ENCODE assay signal across 8 mouse cellular contexts in genomic region chr11:79305697-79306340, GRCm38 (mm10). TPM values are rescaled to one million over a fixed set of nuclear protein-coding genes. Genes with fewer than 3 reads are reported as not detected.
DNase-seq lines count a peak whose midpoint lies in the region; ATAC-seq lines count a peak whose summit lies in the region.

No protein-coding gene starts in this region.

- H3K4me2 ChIP-seq in forebrain, embryonic 14.5 days (ENCODE audit: low read length), result no peak overlapping the region
- no peak overlapping the region for H3K4me2 ChIP-seq in forebrain, embryonic 16.5 days (ENCODE audit: low read length)
- no peak overlapping the region for H3K4me2 ChIP-seq in midbrain, embryonic 13.5 days (replicated peaks)
- H3K4me2 ChIP-seq in liver, embryonic 12.5 days, result no peak overlapping the region
- no peak overlapping the region for H3K4me2 ChIP-seq in stomach, embryonic 15.5 days

- H3K36me3 ChIP-seq in forebrain, embryonic 14.5 days (ENCODE audit: control insufficient read depth, insufficient read depth, low read length), result no peaks in the 10 kb centered on the region
- no peaks in the 10 kb centered on the region for H3K36me3 ChIP-seq in forebrain, embryonic 16.5 days (ENCODE audit: control insufficient read depth, insufficient read depth)
- H3K36me3 ChIP-seq in midbrain, embryonic 10.5 days, result no peaks in the 10 kb centered on the region
- H3K36me3 ChIP-seq in midbrain, embryonic 13.5 days, result no peaks in the 10 kb centered on the region
- no peaks in the 10 kb centered on the region for H3K36me3 ChIP-seq in liver, embryonic 12.5 days
- no peaks in the 10 kb centered on the region for H3K36me3 ChIP-seq in stomach, embryonic 15.5 days

- WGBS in forebrain, embryonic 14.5 days, result 91% methylated on average over 9 of the region's 9 CpGs
- 88% methylated on average over 9 of the region's 9 CpGs for WGBS in forebrain, embryonic 16.5 days
- WGBS in midbrain, embryonic 10.5 days, result 85% methylated on average over 9 of the region's 9 CpGs
- WGBS in midbrain, embryonic 13.5 days, result 88% methylated on average over 9 of the region's 9 CpGs
- 23% methylated on average over 9 of the region's 9 CpGs for WGBS in liver, embryonic 12.5 days (ENCODE audit: insufficient replicate concordance)
- 60% methylated on average over 9 of the region's 9 CpGs for WGBS in stomach, embryonic 15.5 days

- no peaks in the 10 kb centered on the region for H3K9me3 ChIP-seq in forebrain, embryonic 14.5 days (replicated peaks; ENCODE audit: control insufficient read depth, low read length)
- H3K9me3 ChIP-seq in forebrain, embryonic 16.5 days (ENCODE audit: control insufficient read depth, low read length), result no peaks in the 10 kb centered on the region
- H3K9me3 ChIP-seq in midbrain, embryonic 10.5 days (replicated peaks), result no peaks in the 10 kb centered on the region
- no peaks in the 10 kb centered on the region for H3K9me3 ChIP-seq in midbrain, embryonic 13.5 days
- H3K9me3 ChIP-seq in liver, embryonic 12.5 days (replicated peaks), result no peaks in the 10 kb centered on the region
- no peaks in the 10 kb centered on the region for H3K9me3 ChIP-seq in stomach, embryonic 15.5 days

- no peaks in the 10 kb centered on the region for H3K27me3 ChIP-seq in forebrain, embryonic 14.5 days (replicated peaks; ENCODE audit: control insufficient read depth, insufficient read depth, low read length)
- H3K27me3 ChIP-seq in forebrain, embryonic 16.5 days (replicated peaks; ENCODE audit: control insufficient read depth, insufficient read depth, low read length), result 0 out of 2 replicates have a peak, but pooled peaks cover 2% of the 10 kb centered on the region
- H3K27me3 ChIP-seq in midbrain, embryonic 10.5 days (ENCODE audit: low read depth, poor library complexity, severe bottlenecking), result no peaks in the 10 kb centered on the region
- no peaks in the 10 kb centered on the region for H3K27me3 ChIP-seq in midbrain, embryonic 13.5 days
- no peaks in the 10 kb centered on the region for H3K27me3 ChIP-seq in liver, embryonic 12.5 days (replicated peaks)
- no peaks in the 10 kb centered on the region for H3K27me3 ChIP-seq in stomach, embryonic 15.5 days (replicated peaks)

- peak overlapping the region; percentile 21; the same call in 1 of the 2 replicates for H3K27ac ChIP-seq in forebrain, embryonic 14.5 days (ENCODE audit: low read depth, low read length)
- H3K27ac ChIP-seq in forebrain, embryonic 16.5 days (ENCODE audit: low read length), result no peak overlapping the region
- peak overlapping the region; percentile 83 for H3K27ac ChIP-seq in midbrain, embryonic 10.5 days (replicated peaks)
- H3K27ac ChIP-seq in midbrain, embryonic 13.5 days, result no peak overlapping the region
- peak overlapping the region; percentile 63 for H3K27ac ChIP-seq in liver, embryonic 12.5 days
- peak overlapping the region; percentile 77 for H3K27ac ChIP-seq in stomach, embryonic 15.5 days

- peaks cover 12% of the 10 kb centered on the region for H3K4me1 ChIP-seq in forebrain, embryonic 14.5 days (ENCODE audit: control insufficient read depth, insufficient read depth, low read length)
- peaks cover 11% of the 10 kb centered on the region for H3K4me1 ChIP-seq in forebrain, embryonic 16.5 days (replicated peaks; ENCODE audit: control insufficient read depth, insufficient read depth, low read length)
- peaks cover 30% of the 10 kb centered on the region for H3K4me1 ChIP-seq in midbrain, embryonic 10.5 days
- H3K4me1 ChIP-seq in midbrain, embryonic 13.5 days (replicated peaks), result peaks cover 20% of the 10 kb centered on the region
- H3K4me1 ChIP-seq in liver, embryonic 12.5 days, result peaks cover 33% of the 10 kb centered on the region
- peaks cover 17% of the 10 kb centered on the region for H3K4me1 ChIP-seq in stomach, embryonic 15.5 days

- no peak overlapping the region for H3K4me3 ChIP-seq in forebrain, embryonic 14.5 days (ENCODE audit: low read depth, low read length)
- no peak overlapping the region for H3K4me3 ChIP-seq in forebrain, embryonic 16.5 days (replicated peaks; ENCODE audit: low read length)
- H3K4me3 ChIP-seq in midbrain, embryonic 10.5 days, result no peak overlapping the region
- no peak overlapping the region for H3K4me3 ChIP-seq in midbrain, embryonic 13.5 days (replicated peaks)
- no peak overlapping the region for H3K4me3 ChIP-seq in liver, embryonic 12.5 days
- no peak overlapping the region for H3K4me3 ChIP-seq in stomach, embryonic 15.5 days (replicated peaks)

- DNase-seq in forebrain, embryonic 14.5 days (ENCODE audit: low spot score), result no peak
- DNase-seq in midbrain, embryonic 10.5 days (ENCODE audit: low spot score), result no peak
- no peak for DNase-seq in embryo, embryonic 11 days
- DNase-seq in urinary bladder, postnatal 10 days (ENCODE audit: low spot score), result no peak

- no peak for ATAC-seq in forebrain, embryonic 14.5 days
- ATAC-seq in forebrain, embryonic 16.5 days, result no peak
- no peak for ATAC-seq in midbrain, embryonic 13.5 days
- ATAC-seq in liver, embryonic 12.5 days, result no peak
- ATAC-seq in stomach, embryonic 15.5 days (ENCODE audit: insufficient read depth, low FRiP score, low read depth), result no peak

- no peak overlapping the region for H3K9ac ChIP-seq in forebrain, embryonic 14.5 days (ENCODE audit: low read length)
- H3K9ac ChIP-seq in forebrain, embryonic 16.5 days (replicated peaks; ENCODE audit: low read depth, low read length), result no peak overlapping the region
- H3K9ac ChIP-seq in midbrain, embryonic 13.5 days (replicated peaks), result no peak overlapping the region
- no peak overlapping the region for H3K9ac ChIP-seq in liver, embryonic 12.5 days
- no peak overlapping the region for H3K9ac ChIP-seq in stomach, embryonic 15.5 days

RNA-seq across cellular contexts. Expression of gene Gm9964, which starts 9.1 kb away (rescaled TPM):
- not detected in 2 replicates for polyA plus RNA-seq in forebrain, embryonic 14.5 days (2014; fragmentation: Nextera tagmentation; extraction: Ambion mirVana)
- polyA plus RNA-seq in forebrain, embryonic 16.5 days (2015; fragmentation: Nextera tagmentation; extraction: Ambion mirVana), result not detected in 2 replicates
- not detected in 2 replicates for polyA plus RNA-seq in midbrain, embryonic 10.5 days (2016; fragmentation: Nextera tagmentation; extraction: Ambion mirVana)
- polyA plus RNA-seq in midbrain, embryonic 13.5 days (2015; fragmentation: Nextera tagmentation; extraction: Ambion mirVana), result not detected in 2 replicates
- not detected in 2 replicates for polyA plus RNA-seq in liver, embryonic 12.5 days (2016; fragmentation: Nextera tagmentation; extraction: Ambion mirVana)
- polyA plus RNA-seq in stomach, embryonic 15.5 days (2015; fragmentation: Nextera tagmentation; extraction: Ambion mirVana), result 0.19 TPM in 1 of 2 replicates, not detected in the other

RNA-seq across cellular contexts. Expression of gene Nf1, which starts 33.7 kb away (rescaled TPM):
- polyA plus RNA-seq in forebrain, embryonic 14.5 days (2014; fragmentation: Nextera tagmentation; extraction: Ambion mirVana), result 9.8 and 9.9 TPM in 2 replicates
- 6.2 and 6.4 TPM in 2 replicates for polyA plus RNA-seq in forebrain, embryonic 16.5 days (2015; fragmentation: Nextera tagmentation; extraction: Ambion mirVana)
- 6.6 and 6.7 TPM in 2 replicates for polyA plus RNA-seq in midbrain, embryonic 10.5 days (2016; fragmentation: Nextera tagmentation; extraction: Ambion mirVana)
- 7.2 and 8.0 TPM in 2 replicates for polyA plus RNA-seq in midbrain, embryonic 13.5 days (2015; fragmentation: Nextera tagmentation; extraction: Ambion mirVana)
- polyA plus RNA-seq in liver, embryonic 12.5 days (2016; fragmentation: Nextera tagmentation; extraction: Ambion mirVana), result 2.3 and 2.5 TPM in 2 replicates
- polyA plus RNA-seq in stomach, embryonic 15.5 days (2015; fragmentation: Nextera tagmentation; extraction: Ambion mirVana), result 4.5 and 5.0 TPM in 2 replicates

RNA-seq across cellular contexts. Expression of gene Wsb1, which starts 51.3 kb away (rescaled TPM):
- polyA plus RNA-seq in forebrain, embryonic 14.5 days (2014; fragmentation: Nextera tagmentation; extraction: Ambion mirVana), result 498 and 501 TPM in 2 replicates
- polyA plus RNA-seq in forebrain, embryonic 16.5 days (2015; fragmentation: Nextera tagmentation; extraction: Ambion mirVana), result 505 and 535 TPM in 2 replicates
- 253 and 339 TPM in 2 replicates for polyA plus RNA-seq in midbrain, embryonic 10.5 days (2016; fragmentation: Nextera tagmentation; extraction: Ambion mirVana)
- 517 and 614 TPM in 2 replicates for polyA plus RNA-seq in midbrain, embryonic 13.5 days (2015; fragmentation: Nextera tagmentation; extraction: Ambion mirVana)
- polyA plus RNA-seq in liver, embryonic 12.5 days (2016; fragmentation: Nextera tagmentation; extraction: Ambion mirVana), result 56.4 and 61.6 TPM in 2 replicates
- 186 and 196 TPM in 2 replicates for polyA plus RNA-seq in stomach, embryonic 15.5 days (2015; fragmentation: Nextera tagmentation; extraction: Ambion mirVana)

Comparison
In these comparisons a context has a peak if more than half of its experiments do, and no peak if none do; other contexts are left out.
1. H3K27ac ChIP-seq: peak in forebrain, embryonic 14.5 days (single experiment), midbrain, embryonic 10.5 days (single experiment), liver, embryonic 12.5 days (single experiment) and stomach, embryonic 15.5 days (single experiment); none in forebrain, embryonic 16.5 days (single experiment) and midbrain, embryonic 13.5 days (single experiment).